Mouse (Mus musculus) myocyte (in vitro differentiated cells): ENCODE data around the gene Mrgprb4.

Source experiments
- E2F4 ChIP-seq: IDR thresholded peaks from one replicate; pipeline ENCODE4 v1.6.1; 2011; ENCODE audit warnings: mild to moderate bottlenecking, control low read depth, moderate library complexity; ENCODE audit not compliant: insufficient read depth
- MAX ChIP-seq: IDR thresholded peaks from one replicate; pipeline ENCODE4 v1.6.1; 2011; ENCODE audit warnings: low read depth, mild to moderate bottlenecking, control low read depth
- MYOG ChIP-seq, 3 experiments: IDR thresholded peaks; one replicate each; pipeline ENCODE4 v1.6.1; 2011; ENCODE audit warnings: control low read depth in 2 of 3, low read depth in 2 of 3, mild to moderate bottlenecking in 2 of 3; ENCODE audit not compliant: insufficient read length in 2 of 3, control insufficient read depth in 1 of 3, insufficient read depth in 1 of 3
- POLR2A ChIP-seq: IDR thresholded peaks from one replicate; pipeline ENCODE4 v1.6.1; 2011; ENCODE audit warnings: low read depth, mild to moderate bottlenecking, control low read depth, moderate library complexity; ENCODE audit not compliant: insufficient read length
- REST ChIP-seq: IDR thresholded peaks from one replicate; pipeline ENCODE4 v1.6.1; 2011; ENCODE audit warnings: mild to moderate bottlenecking, control low read depth, moderate library complexity; ENCODE audit not compliant: insufficient read depth, insufficient read length
- TCF12 ChIP-seq: IDR thresholded peaks from one replicate; pipeline ENCODE4 v1.6.1; 2011; ENCODE audit warnings: mild to moderate bottlenecking, control low read depth; ENCODE audit not compliant: poor library complexity, insufficient read depth, severe bottlenecking

- TF ChIP-seq POLR2A = no peak
- no peak for TF ChIP-seq TCF12
- no peak for TF ChIP-seq E2F4
- TF ChIP-seq REST = no peak
- no peak for TF ChIP-seq MAX
- no peak for TF ChIP-seq MYOG (IDR thresholded peaks at IDR 0.05; ENCODE audit: control insufficient read depth in 1 of 3, insufficient read depth in 1 of 3, insufficient read length in 2 of 3, low read depth in 2 of 3)
Measured at GRCm38 (mm10) chr7:48226114-48226513, 27.0 kb upstream of the Mrgprb4 start.
